Mouse (Mus musculus): ENCODE results near the gene Mt3.

GRCm38 (mm10) chr8:94132096-94132495 is 20.3 kb upstream of the Mt3 start:
- TF ChIP-seq POLR2A (IDR thresholded peaks at IDR 0.05; ENCODE audit: borderline replicate concordance, extremely low read depth, insufficient read depth, insufficient read length, poor library complexity, severe bottlenecking) (no peak), CTCF (IDR thresholded peaks at IDR 0.05; ENCODE audit: borderline replicate concordance, extremely low read depth, insufficient read depth, insufficient read length) (no peak)

All from brain, embryonic 14.5 days (tissue).